Mouse (Mus musculus) heart, postnatal 25 days (tissue): ENCODE measurements around the gene Btbd6. TPM values are rescaled to one million over a fixed set of nuclear protein-coding genes. Genes with fewer than 3 reads are reported as not detected.

ENCODE experiments used
- DNase-seq: peaks from one replicate; pipeline ENCODE4 v3.0.0; 2022; ENCODE audit warnings: low spot score
- intact Hi-C: fragments of 180-260 bp; cut with DNase I; formaldehyde crosslinking; loops from one replicate; pipeline ENCODE4 v1.15.1; 2025
- total RNA-seq, 2 experiments: library from RNA; stranded (reverse); gene quantifications; 2 replicates each; pipeline ENCODE4 v1.2.3; 2021

Gene Btbd6
- total RNA-seq, 2 experiments from 2014 or later = 21.0 to 21.9 TPM

GRCm38 (mm10) chr12:112952433-112952832, 23.8 kb upstream of the Btbd6 start:
- DNase-seq = peak; percentile 60
- intact Hi-C loops = no loop called here

DNA sequence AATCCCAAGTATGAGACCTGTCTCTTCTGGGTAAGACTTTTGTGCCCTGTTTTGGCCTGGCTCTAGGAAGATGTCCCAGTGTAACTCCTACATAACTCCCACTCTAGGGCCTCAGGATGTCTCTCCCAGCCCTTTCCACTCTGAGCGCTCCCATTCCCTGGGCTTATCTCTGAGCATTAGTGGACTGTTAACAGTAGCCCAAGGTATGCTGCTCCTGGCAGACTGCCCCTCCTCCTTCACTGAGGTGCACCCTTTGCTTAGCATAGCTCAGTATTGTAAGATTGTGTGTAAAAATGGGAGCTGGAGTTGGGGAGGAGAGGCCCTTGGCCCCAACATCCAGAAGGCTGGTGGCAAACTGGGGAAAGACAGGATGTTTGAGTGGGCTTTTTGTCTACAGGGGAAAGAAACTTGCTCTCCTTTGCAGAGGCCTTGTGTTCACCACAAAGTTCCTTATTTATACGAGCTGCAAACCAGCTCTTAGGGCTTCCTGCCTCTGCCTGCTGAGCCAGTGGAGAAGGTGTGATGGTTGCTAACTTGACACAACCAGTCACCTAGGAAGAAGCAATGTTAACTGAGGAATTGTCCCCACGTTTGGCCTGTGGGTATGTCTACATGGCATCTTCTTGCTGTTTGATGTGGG, 23.2 kb upstream of the Btbd6 start:
- intact Hi-C loops = no loop called here
- DNase-seq = no peak

DNA sequence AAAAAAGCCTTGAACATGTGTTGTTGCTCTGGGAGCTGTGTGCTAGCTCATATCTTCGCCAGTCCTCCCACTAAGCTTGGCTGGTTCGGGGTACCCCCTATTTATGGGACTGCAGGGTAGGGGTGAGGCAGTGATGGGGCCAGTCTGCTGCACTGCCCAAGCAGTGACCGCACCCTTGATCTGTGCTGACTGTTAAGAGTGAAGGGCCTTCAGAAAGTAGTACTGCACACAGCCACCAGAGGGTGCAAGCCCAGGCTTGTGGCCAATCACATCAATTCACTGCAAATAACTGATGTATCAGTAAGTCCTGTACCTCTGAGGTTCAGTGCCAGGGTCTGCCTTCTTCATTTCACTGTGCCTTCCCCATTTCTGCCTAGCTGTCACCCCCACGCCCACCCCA, 20.5 kb upstream of the Btbd6 start:
- intact Hi-C loops = loop anchor here (1.0 to 5.0 kb wide), 4 partner anchors 80 to 202 kb away; partner anchors contain the start of genes Tedc1 and Tex22
- peak; percentile 42 for DNase-seq

GRCm38 (mm10) chr12:112958303-112958702, 18.0 kb upstream of the Btbd6 start:
- DNase-seq = no peak
- intact Hi-C loops = loop anchor here (5.0 kb wide), 2 partner anchors 144 to 199 kb away; partner anchors contain the start of gene Tedc1

DNA sequence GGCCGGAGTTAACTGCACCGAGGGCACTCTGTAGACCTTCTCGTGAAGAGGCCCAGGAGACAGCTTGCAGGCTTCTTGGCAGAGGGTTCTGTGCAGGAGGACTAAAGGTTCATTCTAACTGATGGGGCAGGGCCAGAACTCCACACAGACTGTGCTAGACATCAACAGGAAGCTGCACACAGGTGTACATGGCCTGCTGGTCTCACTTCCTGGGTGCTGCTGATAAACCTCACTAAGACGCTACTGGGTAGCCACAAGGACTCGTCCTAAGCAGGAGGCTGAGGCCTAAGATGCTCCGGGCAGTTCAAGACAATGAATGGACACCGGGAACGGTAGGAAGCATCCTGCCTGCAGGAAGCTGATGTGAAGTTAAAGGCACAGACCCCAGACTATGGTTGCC, 16.9 kb upstream of the Btbd6 start:
- no peak for DNase-seq
- intact Hi-C loops = loop anchor here (5.0 kb wide), 2 partner anchors 143 to 198 kb away; partner anchors contain the start of gene Tedc1

GRCm38 (mm10) chr12:112961428-112961827, 14.9 kb upstream of the Btbd6 start:
- DNase-seq = no peak
- intact Hi-C loops = no loop called here

DNA sequence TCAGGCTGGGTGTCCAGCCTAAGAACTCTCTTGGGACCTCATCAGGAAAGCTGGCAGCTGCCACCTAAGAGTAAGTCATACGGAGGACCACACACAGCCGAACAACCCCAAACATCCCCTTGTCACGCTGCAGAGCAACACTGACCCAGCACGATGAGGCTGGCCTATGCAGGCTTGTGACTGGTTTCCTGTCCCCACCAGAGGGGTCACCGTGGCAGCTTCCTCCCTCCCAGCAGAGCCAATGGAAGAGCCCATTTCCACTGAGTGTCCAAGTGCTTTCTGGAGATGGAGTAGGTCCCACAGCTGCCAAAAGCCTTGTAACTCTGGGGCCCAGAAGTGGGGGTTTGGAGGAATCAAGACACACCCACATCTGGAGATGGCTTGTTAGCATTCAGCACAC, 14.4 kb upstream of the Btbd6 start:
- DNase-seq = no peak
- intact Hi-C loops = no loop called here

- intact Hi-C loops = no loop called here
- no peak for DNase-seq
These were observed 10.5 kb upstream of the Btbd6 start for GRCm38 (mm10) chr12:112965783-112966182.

DNA sequence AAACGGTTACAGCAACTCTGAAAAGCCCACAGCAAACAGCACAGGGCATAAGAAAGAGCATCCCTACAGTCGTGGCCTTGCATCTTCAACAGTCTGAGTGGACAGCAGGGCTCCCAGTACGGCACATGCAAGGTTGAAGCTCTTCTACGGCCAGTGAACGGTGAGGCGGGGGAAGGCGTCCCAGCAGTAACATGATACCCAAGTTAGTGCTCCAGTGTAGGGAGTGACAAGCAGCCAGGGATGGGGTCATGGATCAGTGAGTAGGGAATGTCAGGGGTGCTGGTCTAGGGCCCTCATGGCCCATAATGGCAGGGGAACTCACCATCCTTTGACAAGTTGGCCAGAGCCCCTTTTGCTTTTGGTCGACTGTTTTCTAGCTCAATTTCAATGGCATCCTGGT, 7.3 kb upstream of the Btbd6 start:
- intact Hi-C loops = no loop called here
- no peak for DNase-seq

- no peak for DNase-seq
- intact Hi-C loops = no loop called here
These were observed 6.7 kb upstream of the Btbd6 start for GRCm38 (mm10) chr12:112969616-112970015.

DNA sequence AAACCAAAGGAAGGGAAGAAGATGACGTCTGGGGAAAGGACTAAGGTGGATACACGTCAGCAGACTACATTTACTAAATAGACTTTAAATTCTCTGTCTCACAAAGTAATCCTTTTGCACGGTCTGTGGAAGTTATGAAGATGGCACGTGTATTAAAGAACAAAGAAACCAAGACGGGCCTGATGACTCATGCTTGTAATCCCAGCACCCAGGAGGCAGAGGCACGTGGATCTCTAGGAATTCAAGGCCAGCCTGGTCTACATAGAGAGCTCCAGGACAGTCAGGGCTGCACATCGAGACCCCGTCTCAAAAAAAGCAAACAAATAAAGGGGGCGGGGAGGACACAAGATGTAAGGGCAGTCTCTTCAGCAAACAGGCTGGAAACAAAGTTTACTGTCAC, 1.5 kb upstream of the Btbd6 start:
- no peak for DNase-seq
- intact Hi-C loops = no loop called here

DNA sequence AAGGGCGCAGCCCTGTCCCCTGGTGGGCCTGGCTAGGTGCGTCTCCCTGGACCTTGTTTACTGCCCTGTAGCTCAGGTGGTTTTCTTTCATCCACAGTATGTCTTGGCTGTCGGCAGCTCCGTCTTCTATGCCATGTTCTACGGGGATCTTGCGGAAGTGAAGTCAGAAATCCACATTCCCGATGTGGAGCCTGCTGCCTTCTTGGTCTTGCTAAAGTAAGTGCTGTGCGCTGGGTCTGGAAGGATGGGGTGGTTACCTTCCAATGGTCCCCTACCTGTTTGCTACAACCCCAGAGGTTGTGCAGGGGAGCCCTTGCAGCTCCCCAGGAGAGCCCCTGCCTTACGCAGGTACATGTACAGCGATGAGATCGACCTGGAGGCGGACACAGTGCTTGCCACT, 874 bp downstream of the Btbd6 start:
- DNase-seq = no peak
- intact Hi-C loops = no loop called here

DNA sequence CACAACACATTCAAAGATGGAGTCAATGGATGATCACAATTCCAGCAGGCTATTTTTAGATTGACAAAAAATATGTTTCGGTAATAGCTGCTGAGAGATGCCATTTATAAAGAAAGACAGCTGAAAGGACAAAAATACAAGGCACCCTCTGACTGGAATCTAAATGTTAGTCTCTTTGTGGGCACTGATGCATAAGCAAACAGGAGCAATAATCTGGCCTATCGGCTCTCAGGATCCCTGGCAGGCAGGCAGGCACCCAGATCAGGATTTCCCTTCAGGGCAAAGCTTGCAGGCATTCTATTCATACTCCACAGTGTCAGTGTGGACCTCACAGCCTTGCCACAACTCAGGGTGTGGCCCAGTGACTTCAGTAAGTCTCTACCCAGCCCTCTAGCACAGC, 5.7 kb downstream of the Btbd6 start:
- intact Hi-C loops = no loop called here
- DNase-seq = no peak

DNA sequence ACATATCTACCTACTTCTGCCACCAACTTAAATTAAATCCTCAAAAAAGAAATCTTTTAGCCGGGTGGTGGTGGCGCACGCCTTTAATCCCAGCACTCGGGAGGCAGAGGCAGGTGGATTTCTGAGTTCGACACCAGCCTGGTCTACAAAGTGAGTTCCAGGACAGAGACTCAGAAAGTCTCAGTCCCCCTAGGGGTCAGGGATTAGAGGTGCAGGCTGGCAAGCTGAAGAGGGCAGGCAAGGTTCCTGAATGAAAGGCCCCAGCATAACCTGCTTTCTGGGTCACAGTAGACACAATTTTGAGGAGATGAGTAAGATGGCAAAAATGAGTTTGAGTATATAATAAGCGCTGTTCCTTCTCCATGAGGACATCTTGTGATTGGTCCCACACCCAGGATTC, 9.1 kb downstream of the Btbd6 start:
- intact Hi-C loops = no loop called here
- no peak for DNase-seq

DNA sequence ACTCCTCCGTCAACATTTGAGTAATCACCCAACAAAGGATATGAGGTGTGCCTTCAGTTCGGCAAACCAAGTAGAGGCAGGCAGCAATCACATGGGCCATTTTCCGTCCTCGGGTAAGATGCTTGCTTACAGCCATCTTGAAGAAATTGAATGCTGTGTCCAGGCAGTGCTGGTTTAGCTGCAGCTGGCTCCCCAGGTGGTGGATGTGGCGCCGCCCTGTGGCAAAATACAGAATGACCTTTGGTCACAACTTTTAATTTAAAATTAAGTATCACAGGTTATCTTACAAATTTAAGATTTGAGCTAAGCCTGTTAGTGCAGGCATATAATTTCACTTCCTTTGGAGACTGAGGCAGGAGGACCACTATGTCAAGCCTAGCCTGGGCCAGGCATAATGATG, 11.6 kb downstream of the Btbd6 start:
- intact Hi-C loops = no loop called here
- no peak for DNase-seq

- intact Hi-C loops = no loop called here
- DNase-seq = no peak
These were observed 14.6 kb downstream of the Btbd6 start for GRCm38 (mm10) chr12:112990706-112991405.

DNA sequence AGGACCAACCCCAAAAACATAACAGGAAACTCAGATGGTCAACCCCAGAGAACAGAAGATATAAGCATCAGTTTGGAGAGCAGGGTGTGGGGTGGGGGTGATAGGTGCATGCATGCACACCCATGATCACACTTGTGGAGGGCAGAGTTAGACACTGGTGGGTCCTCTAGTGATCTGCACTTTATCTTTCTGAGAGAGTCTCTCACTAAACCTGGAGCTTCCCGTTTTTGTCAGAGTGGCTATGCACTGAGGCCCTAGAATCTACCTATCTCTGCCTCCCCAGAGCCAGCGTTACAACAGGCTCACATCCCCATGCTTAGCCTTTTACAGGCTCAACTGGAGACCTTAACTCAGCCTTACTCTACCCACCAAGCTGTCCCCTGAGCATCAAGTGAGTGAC, 15.2 kb downstream of the Btbd6 start:
- no peak for DNase-seq
- intact Hi-C loops = no loop called here

GRCm38 (mm10) chr12:112994153-112994552, 17.9 kb downstream of the Btbd6 start:
- DNase-seq = no peak
- intact Hi-C loops = no loop called here

DNA sequence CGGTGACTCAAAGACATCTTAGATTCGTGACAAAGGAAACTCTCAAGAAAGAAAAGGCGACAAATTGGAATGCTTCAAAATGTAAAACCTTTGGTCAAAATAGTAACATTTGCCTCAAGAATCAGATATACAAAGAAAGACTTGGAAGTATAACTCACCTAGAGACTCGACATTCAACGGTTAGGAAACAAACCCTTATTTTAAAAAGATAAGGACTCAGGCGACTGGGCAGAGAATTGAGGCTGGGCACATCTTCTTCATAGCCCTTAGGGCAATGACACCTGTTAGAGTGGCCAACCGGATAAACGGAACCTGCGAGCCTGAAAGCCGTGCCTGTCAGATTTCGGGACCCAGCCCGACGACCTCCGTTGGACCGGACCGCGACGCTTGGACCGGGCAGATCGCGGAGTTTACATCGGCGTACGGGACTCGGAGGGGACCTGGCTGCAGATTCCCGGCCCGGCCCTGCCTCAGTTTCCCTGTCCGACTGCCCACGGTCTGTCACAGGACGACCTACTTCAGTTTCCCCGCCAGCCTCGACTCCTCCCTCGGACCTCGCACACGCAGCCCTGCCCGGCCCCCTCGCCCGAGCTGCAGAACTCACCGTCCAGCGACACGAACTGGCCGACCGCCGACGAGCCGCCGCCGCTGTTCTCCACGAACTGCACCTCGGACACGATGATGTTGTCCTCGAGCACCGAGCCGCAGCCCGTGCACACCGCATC, 23.4 kb downstream of the Btbd6 start:
- intact Hi-C loops = loop anchor here (5.0 kb wide), 1 partner anchor 153 kb away; no protein-coding TSS in a partner anchor
- no peak for DNase-seq

- intact Hi-C loops = loop anchor here (5.0 kb wide), 1 partner anchor 152 kb away; no protein-coding TSS in a partner anchor
- DNase-seq = peak; percentile 94
These were observed 24.2 kb downstream of the Btbd6 start, which contains the start of gene Brf1 for GRCm38 (mm10) chr12:113000294-113001132. Gene Brf1, minus strand, starts transcription at chr12:113000704.
